Mouse (Mus musculus) C2C12 (cell line): ENCODE measurements around the gene Npr1. TPM values are rescaled to one million over a fixed set of nuclear protein-coding genes. Genes with fewer than 3 reads are reported as not detected.

ENCODE experiments used
- H3K27me3 ChIP-seq: one replicate; pipeline ENCODE4 v1.6.1; 2011; ENCODE audit not compliant: control insufficient read depth, insufficient read depth, insufficient read length
- H3K36me3 ChIP-seq: one replicate; pipeline ENCODE4 v1.6.1; 2011; ENCODE audit not compliant: control insufficient read depth, insufficient read depth
- H3K4me3 ChIP-seq: one replicate; pipeline ENCODE4 v1.5.1; 2011; ENCODE audit warnings: mild to moderate bottlenecking, control low read depth; ENCODE audit not compliant: poor library complexity, insufficient read depth, severe bottlenecking
- H3K79me2 ChIP-seq: one replicate; pipeline ENCODE4 v1.6.1; 2011; ENCODE audit not compliant: control insufficient read depth, insufficient read depth
- H3K79me3 ChIP-seq: one replicate; pipeline ENCODE4 v1.6.1; 2011; ENCODE audit warnings: low read depth, control low read depth
- H3ac ChIP-seq: one replicate; pipeline ENCODE3; 2011; ENCODE audit warnings: low read depth; ENCODE audit not compliant: control insufficient read depth, insufficient read length
- CEBPB ChIP-seq: IDR thresholded peaks from one replicate; pipeline ENCODE4 v1.6.1; 2011; ENCODE audit warnings: low read depth, mild to moderate bottlenecking, control low read depth, moderate library complexity
- CTCF ChIP-seq: IDR thresholded peaks from one replicate; pipeline ENCODE4 v1.5.1; 2011; ENCODE audit not compliant: control insufficient read depth, insufficient read depth, insufficient read length
- FOSL1 ChIP-seq: IDR thresholded peaks from one replicate; pipeline ENCODE4 v1.8.0; 2011; ENCODE audit warnings: mild to moderate bottlenecking, low read length; ENCODE audit not compliant: poor library complexity, insufficient read depth, severe bottlenecking
- MAX ChIP-seq: IDR thresholded peaks from one replicate; pipeline ENCODE4 v1.6.1; 2011; ENCODE audit warnings: mild to moderate bottlenecking, control low read depth
- MYOD1 ChIP-seq: IDR thresholded peaks from one replicate; pipeline ENCODE4 v1.6.1; 2011; ENCODE audit warnings: low read depth; ENCODE audit not compliant: control insufficient read depth, insufficient read length
- MYOG ChIP-seq: IDR thresholded peaks from one replicate; pipeline ENCODE4 v1.6.1; 2011; ENCODE audit not compliant: control insufficient read depth, insufficient read length; ENCODE audit errors: extremely low read depth
- USF1 ChIP-seq: IDR thresholded peaks from one replicate; pipeline ENCODE4 v1.6.1; 2011; ENCODE audit warnings: low read depth, mild to moderate bottlenecking, control low read depth, moderate library complexity
- polyA plus RNA-seq: library from polyadenylated mRNA; unstranded; fragments of >200 nt; fragmentation: generic; extraction: Trizol; gene quantifications from one replicate; pipeline ENCODE4 v1.2.1, GENCODE M21; 2012; ENCODE audit warnings: missing spikeins

Gene Npr1
- polyA plus RNA-seq, 1 experiment, result 1.0 TPM

- Histone ChIP-seq H3K4me3 (no peak overlapping the region), H3K36me3 (peaks cover 58% of the 10 kb centered on the region), H3ac (no peak overlapping the region), H3K79me3 (peaks cover 5% of the 10 kb centered on the region), H3K79me2 (peaks cover 5% of the 10 kb centered on the region), H3K27me3 (no peaks in the 10 kb centered on the region)
- TF ChIP-seq USF1 (no peak), CEBPB (peak; percentile 64)
Measured at GRCm38 (mm10) chr3:90488576-90488975, 22.9 kb upstream of the Npr1 start.

GRCm38 (mm10) chr3:90486998-90487397 lies 21.3 kb upstream of the Npr1 start:
- Histone ChIP-seq H3K4me3 (no peak overlapping the region), H3K79me2 (peaks cover 5% of the 10 kb centered on the region), H3ac (no peak overlapping the region), H3K79me3 (peaks cover 5% of the 10 kb centered on the region), H3K27me3 (no peaks in the 10 kb centered on the region), H3K36me3 (peaks cover 71% of the 10 kb centered on the region)
- no peak for TF ChIP-seq CEBPB
- TF ChIP-seq MYOD1, result no peak
- TF ChIP-seq MYOG, result no peak
- no peak for TF ChIP-seq MAX
- TF ChIP-seq CTCF, result no peak
- no peak for TF ChIP-seq USF1
- TF ChIP-seq FOSL1, result no peak

DNA sequence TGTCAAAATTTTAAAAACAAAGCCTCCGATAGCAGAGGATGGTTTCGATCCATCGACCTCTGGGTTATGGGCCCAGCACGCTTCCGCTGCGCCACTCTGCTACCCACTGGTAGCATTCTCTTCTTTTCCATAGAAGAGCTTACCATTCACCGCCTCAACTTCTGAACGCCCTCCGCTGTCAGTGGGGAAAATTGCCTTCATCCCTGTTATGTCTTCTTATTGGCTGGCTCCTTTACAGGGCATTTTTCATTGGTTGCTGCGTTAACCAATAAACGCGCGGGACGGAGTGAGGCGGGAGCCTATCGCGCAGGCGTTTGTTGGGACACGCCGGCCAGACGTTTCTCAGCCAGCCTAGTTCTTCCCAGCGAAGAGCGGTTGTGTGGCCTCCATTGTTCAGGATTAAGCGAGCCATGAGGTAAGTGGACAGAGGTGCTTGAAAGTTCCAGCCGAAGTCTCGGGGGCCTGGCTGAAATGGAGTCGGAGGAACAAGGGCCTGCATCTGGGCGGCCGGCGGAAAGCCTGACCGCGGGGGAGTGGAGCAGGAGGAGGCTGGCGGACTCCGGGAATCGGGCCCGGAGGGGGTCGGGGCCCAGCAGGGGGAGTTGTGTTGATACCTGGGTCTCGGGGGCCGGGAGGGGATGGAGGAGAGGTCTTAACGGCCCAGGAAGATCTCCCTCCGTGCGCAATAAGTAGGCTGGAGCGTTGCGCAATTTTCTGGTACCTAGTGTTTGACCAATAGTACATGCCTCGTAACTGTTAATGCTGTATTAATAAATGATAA lies 10.4 kb upstream of the Npr1 start, which contains the start of gene Ilf2:
Gene Ilf2, plus strand, starts transcription at position 296 of the 781 bp plus-strand sequence.
- H3K27me3 ChIP-seq, result no peaks in the 10 kb centered on the region
- peak within 1 kb of the TSS; percentile 63 for H3ac ChIP-seq
- TF ChIP-seq MYOD1 (no peak), FOSL1 (no peak), CEBPB (peak; percentile 96), MYOG (no peak)
- H3K79me3 ChIP-seq, result peaks cover 43% of the 10 kb centered on the region
- H3K36me3 ChIP-seq, result peaks cover 31% of the 10 kb centered on the region
- H3K4me3 ChIP-seq, result peak within 1 kb of the TSS; percentile 93
- H3K79me2 ChIP-seq, result peaks cover 50% of the 10 kb centered on the region

DNA sequence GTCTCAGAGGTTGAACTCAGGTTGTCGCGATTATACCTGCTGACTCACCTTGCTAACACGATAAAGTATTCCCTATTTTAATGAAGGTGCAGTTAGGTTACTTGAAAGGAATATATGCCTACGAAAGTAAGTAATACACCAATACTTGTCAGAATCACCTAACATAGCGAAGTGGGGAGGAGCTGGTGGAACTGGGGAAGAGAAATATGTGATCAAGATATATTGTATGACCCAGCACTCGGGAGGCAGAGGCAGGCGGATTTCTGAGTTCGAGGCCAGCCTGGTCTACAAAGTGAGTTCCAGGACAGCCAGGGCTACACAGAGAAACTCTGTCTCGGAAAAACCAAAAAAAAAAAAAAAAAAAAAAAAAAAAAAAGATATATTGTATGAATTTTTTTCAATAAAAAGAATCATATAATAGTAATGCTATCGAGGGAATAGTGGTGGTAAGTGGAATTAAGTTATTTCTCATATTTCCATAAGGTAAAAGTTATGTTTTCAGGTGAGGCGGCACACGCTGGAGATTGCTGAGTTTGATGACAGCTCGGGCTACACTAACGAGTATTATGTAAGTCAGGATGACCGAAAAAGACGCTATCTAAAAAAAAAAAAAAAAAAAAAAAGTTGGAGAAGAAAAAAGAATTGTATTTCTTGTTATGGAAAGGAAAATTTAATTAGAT lies 9.6 kb upstream of the Npr1 start:
- Histone ChIP-seq H3K27me3 (no peaks in the 10 kb centered on the region), H3K4me3 (peak overlapping the region; percentile 21), H3K79me3 (peaks cover 40% of the 10 kb centered on the region), H3K36me3 (peaks cover 24% of the 10 kb centered on the region), H3ac (no peak overlapping the region), H3K79me2 (peaks cover 43% of the 10 kb centered on the region)
- no peak for TF ChIP-seq MYOG
- no peak for TF ChIP-seq USF1
- no peak for TF ChIP-seq MYOD1
- TF ChIP-seq FOSL1, result no peak
- TF ChIP-seq MAX, result no peak
- no peak for TF ChIP-seq CTCF
- no peak for TF ChIP-seq CEBPB

DNA sequence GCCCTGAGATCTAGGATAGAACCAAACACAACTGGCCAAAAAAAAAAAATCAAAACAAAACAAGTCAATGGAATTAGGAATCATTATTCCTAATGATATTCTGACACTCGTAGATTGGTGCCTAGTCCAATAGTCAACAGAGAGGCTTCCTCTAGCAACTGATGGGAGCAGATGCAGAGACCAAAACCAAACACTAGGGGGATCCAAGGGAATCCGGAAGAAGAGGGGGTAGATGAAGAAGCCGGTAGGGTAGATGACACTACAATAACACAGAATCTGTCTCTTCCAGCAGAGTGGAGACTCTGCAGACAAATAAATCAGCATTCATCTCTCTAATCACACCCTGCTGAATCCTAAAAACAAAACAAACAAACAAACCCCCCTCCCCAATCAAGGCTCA lies 6.5 kb upstream of the Npr1 start:
- Histone ChIP-seq H3ac (no peak overlapping the region), H3K27me3 (no peaks in the 10 kb centered on the region), H3K79me3 (peaks cover 12% of the 10 kb centered on the region), H3K79me2 (peaks cover 13% of the 10 kb centered on the region), H3K4me3 (no peak overlapping the region), H3K36me3 (no peaks in the 10 kb centered on the region)
- TF ChIP-seq USF1, result no peak
- no peak for TF ChIP-seq MAX
- TF ChIP-seq CEBPB, result no peak
- TF ChIP-seq CTCF, result no peak
- TF ChIP-seq FOSL1, result no peak
- TF ChIP-seq MYOD1, result no peak
- TF ChIP-seq MYOG, result no peak
